Mouse (Mus musculus): Measurements from ENCODE around the gene Hoxa13. TPM values are rescaled to one million over a fixed set of nuclear protein-coding genes. Genes with fewer than 3 reads are reported as not detected.

Gene Hoxa13
- total and polyA plus RNA-seq, 3 experiments: not detected

DNA sequence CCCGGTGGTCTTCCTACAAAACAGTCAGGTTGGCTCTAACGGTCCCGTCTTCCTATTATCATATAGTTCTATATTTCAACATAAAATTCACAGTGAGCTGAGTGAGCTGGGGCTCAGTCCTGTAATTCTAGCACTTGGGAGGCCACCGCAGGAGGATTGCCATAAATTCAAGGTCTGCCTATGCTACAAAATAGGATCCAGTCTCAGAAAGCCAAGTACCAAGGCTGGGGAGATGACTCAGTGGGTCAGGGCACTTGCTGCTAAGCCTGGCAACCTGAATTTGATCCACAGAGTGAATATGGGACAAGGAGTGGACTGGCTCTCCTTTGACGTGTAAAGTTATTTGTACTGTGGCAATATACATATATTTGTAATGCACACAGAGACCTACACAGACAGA is 23.2 kb upstream of the Hoxa13 start:
- H3K9me3 ChIP-seq (replicated peaks; ENCODE audit: insufficient read depth, low read length): no peaks in the 10 kb centered on the region
- H3K36me3 ChIP-seq (ENCODE audit: control insufficient read depth in 1 of 2, insufficient read depth in 2 of 2, low read length in 2 of 2): no peaks in the 10 kb centered on the region
- TF ChIP-seq JUND (IDR thresholded peaks at IDR 0.05; ENCODE audit: low read depth, low read length) (no peak), RCOR1 (IDR thresholded peaks at IDR 0.05; ENCODE audit: low read depth, low read length) (no peak), MEF2A (IDR thresholded peaks at IDR 0.05; ENCODE audit: extremely low read depth, insufficient replicate concordance, low read depth, low read length, poor library complexity, severe bottlenecking) (no peak), NRF1 (IDR thresholded peaks at IDR 0.05; ENCODE audit: insufficient read depth, low read depth, low read length, poor library complexity, severe bottlenecking) (no peak), POLR2AphosphoS5 (IDR thresholded peaks at IDR 0.05; ENCODE audit: borderline replicate concordance, low read depth, low read length) (no peak), ETS1 (IDR thresholded peaks at IDR 0.05; ENCODE audit: low read depth, low read length) (no peak), MAX (IDR thresholded peaks at IDR 0.05; ENCODE audit: low read length) (no peak), HCFC1 (IDR thresholded peaks at IDR 0.05; ENCODE audit: low read depth, low read length) (no peak), CTCF (IDR thresholded peaks at IDR 0.05 in 2 of 3, conservative IDR thresholded peaks at IDR 0.05 in 1 of 3; ENCODE audit: control insufficient read depth in 1 of 3, insufficient read depth in 1 of 3, low read depth in 2 of 3, low read length in 3 of 3, poor library complexity in 1 of 3, severe bottlenecking in 1 of 3) (no peak), ZNF384 (IDR thresholded peaks at IDR 0.05; ENCODE audit: low read depth, low read length) (no peak), TBP (IDR thresholded peaks at IDR 0.05; ENCODE audit: low read depth, low read length) (no peak), RAD21 (IDR thresholded peaks at IDR 0.05; ENCODE audit: low read depth, low read length) (no peak), ZKSCAN1 (IDR thresholded peaks at IDR 0.05; ENCODE audit: low read depth, low read length) (no peak), MAFK (IDR thresholded peaks at IDR 0.05; ENCODE audit: borderline replicate concordance, low read depth, low read length) (no peak), CHD1 (IDR thresholded peaks at IDR 0.05; ENCODE audit: low read depth, low read length) (no peak), NELFE (IDR thresholded peaks at IDR 0.05; ENCODE audit: low read depth, low read length) (no peak), SMC3 (IDR thresholded peaks at IDR 0.05; ENCODE audit: low read depth, low read length) (no peak), SIN3A (IDR thresholded peaks at IDR 0.05; ENCODE audit: low read length) (no peak)
- H3K27me3 ChIP-seq (ENCODE audit: control insufficient read depth in 1 of 2, insufficient read depth in 2 of 2, low read length in 2 of 2): no peaks in the 10 kb centered on the region
- H3K4me1 ChIP-seq (ENCODE audit: control insufficient read depth in 1 of 2, insufficient read depth in 2 of 2, low read length in 2 of 2): no peaks in the 10 kb centered on the region
- no peak overlapping the region for H3K9ac ChIP-seq (ENCODE audit: control insufficient read depth, low read depth, low read length, poor library complexity, severe bottlenecking)
- no peaks in the 10 kb centered on the region for H3K79me2 ChIP-seq (ENCODE audit: control insufficient read depth, insufficient read depth, low read length, poor library complexity)
- H3K4me3 ChIP-seq (ENCODE audit: control insufficient read depth in 1 of 2, insufficient read depth in 1 of 2, low read depth in 2 of 2, low read length in 2 of 2): no peak overlapping the region
- no peak for DNase-seq (ENCODE audit: low read depth, low spot score)
- H3K27ac ChIP-seq (ENCODE audit: control insufficient read depth, low read depth, low read length): no peak overlapping the region

DNA sequence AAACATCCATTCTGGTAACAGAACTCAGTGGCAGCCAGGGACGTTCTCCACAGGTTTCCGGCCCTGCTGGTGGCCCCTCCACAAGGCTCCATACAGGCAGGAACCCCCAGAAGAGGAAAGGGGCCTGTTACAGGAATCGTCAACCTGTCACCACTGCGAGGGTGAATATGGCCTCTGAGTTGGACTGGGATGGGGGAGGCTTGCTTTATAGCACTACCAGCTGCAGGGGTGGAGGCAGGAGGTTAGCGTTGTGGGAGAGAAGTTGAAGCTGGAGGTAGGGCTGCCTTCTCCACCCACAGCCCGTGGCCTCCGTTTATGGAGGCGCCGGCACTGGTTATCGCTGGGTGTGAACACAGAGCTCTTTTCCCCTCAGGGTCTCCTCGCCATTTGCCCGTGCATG is 20.4 kb upstream of the Hoxa13 start:
- no peak overlapping the region for H3K9ac ChIP-seq (ENCODE audit: control insufficient read depth, low read depth, low read length, poor library complexity, severe bottlenecking)
- no peak overlapping the region for H3K4me3 ChIP-seq (ENCODE audit: control insufficient read depth in 1 of 2, insufficient read depth in 1 of 2, low read depth in 2 of 2, low read length in 2 of 2)
- no peak for TF ChIP-seq KAT2A (conservative IDR thresholded peaks at IDR 0.05; ENCODE audit: low read depth, low read length)
- no peak for TF ChIP-seq NELFE (IDR thresholded peaks at IDR 0.05; ENCODE audit: low read depth, low read length)
- TF ChIP-seq MYB (IDR thresholded peaks at IDR 0.05; ENCODE audit: low read depth, low read length): no peak
- TF ChIP-seq GATA1 (IDR thresholded peaks at IDR 0.05; ENCODE audit: low read depth, low read length): no peak
- TF ChIP-seq USF1 (IDR thresholded peaks at IDR 0.05; ENCODE audit: low read depth, low read length): no peak
- no peak for TF ChIP-seq ELF1 (IDR thresholded peaks at IDR 0.05; ENCODE audit: low read depth, low read length)
- no peak for TF ChIP-seq POLR2A (IDR thresholded peaks at IDR 0.05; ENCODE audit: control insufficient read depth in 1 of 2, insufficient read depth in 1 of 2, low read depth in 1 of 2, low read length in 2 of 2, poor library complexity in 1 of 2)
- TF ChIP-seq CHD2 (IDR thresholded peaks at IDR 0.05; ENCODE audit: low read length): no peak
- TF ChIP-seq HCFC1 (IDR thresholded peaks at IDR 0.05; ENCODE audit: low read depth, low read length): no peak
- TF ChIP-seq TCF12 (IDR thresholded peaks at IDR 0.05; ENCODE audit: low read depth, low read length): no peak
- TF ChIP-seq CHD1 (IDR thresholded peaks at IDR 0.05; ENCODE audit: low read depth, low read length): no peak
- TF ChIP-seq ZC3H11A (IDR thresholded peaks at IDR 0.05; ENCODE audit: low read depth, low read length): no peak
- TF ChIP-seq RAD21 (IDR thresholded peaks at IDR 0.05; ENCODE audit: low read depth, low read length): no peak
- TF ChIP-seq GABPA (IDR thresholded peaks at IDR 0.05; ENCODE audit: low read depth, low read length): no peak
- no peak for TF ChIP-seq MAX (IDR thresholded peaks at IDR 0.05; ENCODE audit: low read length)
- TF ChIP-seq USF2 (IDR thresholded peaks at IDR 0.05; ENCODE audit: borderline replicate concordance in 1 of 2, insufficient read depth in 1 of 2, low read depth in 1 of 2, low read length in 2 of 2): no peak
- no peaks in the 10 kb centered on the region for H3K27me3 ChIP-seq (ENCODE audit: control insufficient read depth in 1 of 2, insufficient read depth in 2 of 2, low read length in 2 of 2)
- no peaks in the 10 kb centered on the region for H3K79me2 ChIP-seq (ENCODE audit: control insufficient read depth, insufficient read depth, low read length, poor library complexity)
- no peaks in the 10 kb centered on the region for H3K9me3 ChIP-seq (replicated peaks; ENCODE audit: insufficient read depth, low read length)
- no peaks in the 10 kb centered on the region for H3K36me3 ChIP-seq (ENCODE audit: control insufficient read depth in 1 of 2, insufficient read depth in 2 of 2, low read length in 2 of 2)
- H3K4me1 ChIP-seq (ENCODE audit: control insufficient read depth in 1 of 2, insufficient read depth in 2 of 2, low read length in 2 of 2): no peaks in the 10 kb centered on the region
- no peak for DNase-seq (ENCODE audit: low read depth, low spot score)
- H3K27ac ChIP-seq (ENCODE audit: control insufficient read depth, low read depth, low read length): no peak overlapping the region
